In genomic region chr1:22633871-22634270, GRCm38 (mm10) we compare ENCODE assay signal across 29 mouse cellular contexts.
"Had no signal": no experiment of that assay in that cellular context is flagged by ENCODE, and none has a peak within 500 bp of the region (broad histone marks: within the 10 kb centered on the region; RNA-seq: fewer than 3 reads in every experiment).

No protein-coding gene starts in this region.

- H3K9ac ChIP-seq: embryonic facial prominence, embryonic 12.5 days; embryonic facial prominence, embryonic 13.5 days; embryonic facial prominence, embryonic 15.5 days; forebrain, embryonic 12.5 days; forebrain, embryonic 13.5 days; forebrain, embryonic 15.5 days; forebrain, postnatal 0 days had no signal

- H3K27ac ChIP-seq: embryonic facial prominence, embryonic 10.5 days; embryonic facial prominence, embryonic 12.5 days; embryonic facial prominence, embryonic 13.5 days; embryonic facial prominence, embryonic 15.5 days; forebrain, embryonic 10.5 days; forebrain, embryonic 12.5 days; forebrain, embryonic 13.5 days; forebrain, embryonic 15.5 days; gastrocnemius, adult 2 months; heart, adult 2 months had no signal

- H3K4me3 ChIP-seq: embryonic facial prominence, embryonic 10.5 days; embryonic facial prominence, embryonic 12.5 days; embryonic facial prominence, embryonic 13.5 days; embryonic facial prominence, embryonic 15.5 days; erythroblast, embryonic 14.5 days; forebrain, embryonic 10.5 days; forebrain, embryonic 12.5 days; forebrain, embryonic 13.5 days; forebrain, embryonic 15.5 days; gastrocnemius, adult 2 months; heart, adult 2 months had no signal

- ATAC-seq: forebrain, embryonic 13.5 days; forebrain, embryonic 14.5 days; forebrain, embryonic 15.5 days; forebrain, embryonic 16.5 days; forebrain, postnatal 0 days had no signal

- DNase-seq: cerebellum, adult 2 months; cerebellum, adult 8-10 months; cerebellum, adult 9-10 months; cerebellum, adult 9-11 months; cerebellum, postnatal 10 days; cerebellum, postnatal 14 days; cerebellum, postnatal 25 days; cerebellum, postnatal 36 days; embryo, embryonic 11 days; forebrain, postnatal 0 days; gastrocnemius, adult 2 months; gastrocnemius, postnatal 10 days; gastrocnemius, postnatal 14 days; gastrocnemius, postnatal 25 days; gastrocnemius, postnatal 36 days; heart, adult 11 months; heart, adult 18-20 months; heart, adult 2 months had no signal

- H3K36me3 ChIP-seq: embryonic facial prominence, embryonic 10.5 days; embryonic facial prominence, embryonic 12.5 days; embryonic facial prominence, embryonic 13.5 days; embryonic facial prominence, embryonic 15.5 days; forebrain, embryonic 10.5 days; forebrain, embryonic 12.5 days; forebrain, embryonic 15.5 days had no signal

- H3K4me2 ChIP-seq: embryonic facial prominence, embryonic 12.5 days; embryonic facial prominence, embryonic 13.5 days; embryonic facial prominence, embryonic 15.5 days; forebrain, embryonic 12.5 days; forebrain, embryonic 13.5 days; forebrain, embryonic 15.5 days had no signal

- H3K4me1 ChIP-seq: embryonic facial prominence, embryonic 10.5 days; embryonic facial prominence, embryonic 12.5 days; embryonic facial prominence, embryonic 13.5 days; embryonic facial prominence, embryonic 15.5 days; forebrain, embryonic 12.5 days; forebrain, embryonic 13.5 days; forebrain, embryonic 15.5 days had no signal

- H3K27me3 ChIP-seq: embryonic facial prominence, embryonic 12.5 days; embryonic facial prominence, embryonic 13.5 days; embryonic facial prominence, embryonic 15.5 days; forebrain, embryonic 12.5 days; forebrain, embryonic 13.5 days; forebrain, embryonic 15.5 days had no signal

- H3K9me3 ChIP-seq: embryonic facial prominence, embryonic 10.5 days; embryonic facial prominence, embryonic 12.5 days; embryonic facial prominence, embryonic 13.5 days; embryonic facial prominence, embryonic 15.5 days; forebrain, embryonic 10.5 days; forebrain, embryonic 12.5 days; forebrain, embryonic 13.5 days; forebrain, embryonic 15.5 days had no signal
